Mouse (Mus musculus) kidney, postnatal 25 days (tissue): Measurements from ENCODE around the gene Six5.
"Not testable (repeated sequence)": the region's sequence is repeated elsewhere in the genome, so short reads cannot be mapped to it uniquely, and the experiment has no call there.

Source experiments
- DNase-seq, 2 experiments: peaks; one replicate each; pipeline ENCODE4 v3.0.0; 2021; ENCODE audit warnings: mixed read lengths in 2 of 2

Six5 gene

GRCm38 (mm10) chr7:19094471-19094825 lies at the start of gene Six5:
Gene Six5, plus strand, starts transcription at chr7:19094594.
- peak; percentile 56 to 79 for DNase-seq

GRCm38 (mm10) chr7:19044616-19045015 lies 49.8 kb upstream of the Six5 start:
- no peak for DNase-seq

- no peak for DNase-seq
Measured at GRCm38 (mm10) chr7:19046286-19047069, 47.9 kb upstream of the Six5 start.

GRCm38 (mm10) chr7:19048006-19048527 lies 46.3 kb upstream of the Six5 start:
- no peak for DNase-seq

GRCm38 (mm10) chr7:19049252-19049651 lies 45.1 kb upstream of the Six5 start:
- DNase-seq, result no peak

GRCm38 (mm10) chr7:19050172-19050571 lies 44.2 kb upstream of the Six5 start:
- DNase-seq, result no peak

- DNase-seq, result peak in 1 of 2 experiments; percentile 10
Measured at GRCm38 (mm10) chr7:19051161-19051560, 43.2 kb upstream of the Six5 start.

GRCm38 (mm10) chr7:19052345-19053135 lies 41.9 kb upstream of the Six5 start:
- no peak for DNase-seq

GRCm38 (mm10) chr7:19053136-19053532 lies 41.3 kb upstream of the Six5 start:
- no peak for DNase-seq

- DNase-seq, result peak in 1 of 2 experiments; percentile 28
Measured at GRCm38 (mm10) chr7:19054047-19054776, 40.2 kb upstream of the Six5 start, which contains the start of gene Rsph6a. Gene Rsph6a, plus strand, starts transcription at chr7:19054690.

GRCm38 (mm10) chr7:19054777-19055076 lies 39.7 kb upstream of the Six5 start:
- DNase-seq, result no peak

GRCm38 (mm10) chr7:19055108-19055507 lies 39.3 kb upstream of the Six5 start:
- DNase-seq, result no peak

GRCm38 (mm10) chr7:19057405-19057804 lies 37.0 kb upstream of the Six5 start:
- DNase-seq, result no peak

GRCm38 (mm10) chr7:19065896-19066295 lies 28.5 kb upstream of the Six5 start:
- DNase-seq, result no peak

GRCm38 (mm10) chr7:19067063-19067462 lies 27.3 kb upstream of the Six5 start:
- peak in 1 of 2 experiments; percentile 30 for DNase-seq

GRCm38 (mm10) chr7:19067935-19068334 lies 26.5 kb upstream of the Six5 start:
- peak in 1 of 2 experiments; percentile 34 for DNase-seq

- peak; percentile 74 to 88 for DNase-seq
Measured at GRCm38 (mm10) chr7:19068707-19069106, 25.7 kb upstream of the Six5 start.

- peak in 1 of 2 experiments; percentile 33 for DNase-seq
Measured at GRCm38 (mm10) chr7:19069500-19069899, 24.9 kb upstream of the Six5 start.

- not testable (repeated sequence) for DNase-seq
Measured at GRCm38 (mm10) chr7:19071024-19071423, 23.4 kb upstream of the Six5 start.

- peak; percentile 54 to 68 for DNase-seq
Measured at GRCm38 (mm10) chr7:19073504-19073903, 20.9 kb upstream of the Six5 start.

GRCm38 (mm10) chr7:19074494-19074893 lies 19.9 kb upstream of the Six5 start:
- no peak for DNase-seq

GRCm38 (mm10) chr7:19075231-19075630 lies 19.2 kb upstream of the Six5 start:
- no peak for DNase-seq
